ENCODE assay signal across 12 mouse cellular contexts in the genomic region with DNA sequence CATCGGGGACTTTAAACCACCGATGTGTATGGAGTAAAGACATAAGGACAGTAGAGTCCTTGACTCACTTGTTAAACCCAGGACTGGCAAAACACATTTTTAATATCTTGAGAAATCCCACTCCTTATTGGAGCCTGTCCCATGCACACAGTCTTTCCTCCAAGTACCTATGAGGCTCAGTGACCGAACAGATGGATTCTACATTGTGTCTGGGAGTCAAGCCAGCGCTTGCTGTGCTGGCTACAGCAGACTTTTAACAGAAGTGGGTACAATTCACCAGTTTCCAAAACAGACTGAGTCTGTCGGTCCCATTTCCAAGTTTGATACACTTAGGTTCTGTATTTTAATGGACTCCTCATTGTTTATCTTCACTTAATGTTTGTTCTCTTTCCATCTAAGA.
A peak's percentile ranks its signal among the peaks of the same experiment; 100 is the strongest.
DNase-seq lines count a peak whose midpoint lies in the region; ATAC-seq and TF ChIP-seq lines count a peak whose summit lies in the region.
"Had no signal": no experiment of that assay in that cellular context is flagged by ENCODE, and none has a peak within 500 bp of the region (broad histone marks: within the 10 kb centered on the region; RNA-seq: fewer than 3 reads in every experiment).

No protein-coding gene starts in this region.

- H3K27ac ChIP-seq in hindbrain, embryonic 16.5 days (ENCODE audit: low read depth, low read length), result no peak overlapping the region
- H3K27ac ChIP-seq in hindbrain, embryonic 11.5 days (ENCODE audit: low read depth, low read length), result no peak overlapping the region
- H3K27ac ChIP-seq in heart, embryonic 12.5 days (ENCODE audit: poor library complexity, severe bottlenecking), result no peak overlapping the region
- no peak overlapping the region for H3K27ac ChIP-seq in midbrain, embryonic 10.5 days (replicated peaks)
- H3K27ac ChIP-seq in stomach, postnatal 0 days (replicated peaks), result no peak overlapping the region
- H3K27ac ChIP-seq: heart, embryonic 15.5 days; liver, embryonic 14.5 days; midbrain, embryonic 15.5 days had no signal

- H3K4me2 ChIP-seq in hindbrain, embryonic 16.5 days (ENCODE audit: low read length), result no peak overlapping the region
- no peak overlapping the region for H3K4me2 ChIP-seq in hindbrain, embryonic 11.5 days (replicated peaks; ENCODE audit: low read depth, low read length)
- no peak overlapping the region for H3K4me2 ChIP-seq in heart, embryonic 12.5 days
- H3K4me2 ChIP-seq in stomach, postnatal 0 days (replicated peaks; ENCODE audit: low read depth), result no peak overlapping the region
- H3K4me2 ChIP-seq: heart, embryonic 15.5 days; midbrain, embryonic 15.5 days had no signal

- H3K27me3 ChIP-seq in hindbrain, embryonic 16.5 days (replicated peaks; ENCODE audit: control insufficient read depth, insufficient read depth, low read length), result no peaks in the 10 kb centered on the region
- no peaks in the 10 kb centered on the region for H3K27me3 ChIP-seq in hindbrain, embryonic 11.5 days (ENCODE audit: control insufficient read depth, insufficient read depth, low read length)
- no peaks in the 10 kb centered on the region for H3K27me3 ChIP-seq in heart, embryonic 12.5 days (replicated peaks)
- H3K27me3 ChIP-seq in midbrain, embryonic 10.5 days (ENCODE audit: low read depth, poor library complexity, severe bottlenecking), result no peaks in the 10 kb centered on the region
- H3K27me3 ChIP-seq in stomach, postnatal 0 days (ENCODE audit: control insufficient read depth, insufficient read depth, low read length), result no peaks in the 10 kb centered on the region
- H3K27me3 ChIP-seq: heart, embryonic 15.5 days; midbrain, embryonic 15.5 days had no signal

- no peaks in the 10 kb centered on the region for H3K9me3 ChIP-seq in hindbrain, embryonic 16.5 days (ENCODE audit: control insufficient read depth, low read length)
- no peaks in the 10 kb centered on the region for H3K9me3 ChIP-seq in hindbrain, embryonic 11.5 days (ENCODE audit: control insufficient read depth, low read length)
- H3K9me3 ChIP-seq in heart, embryonic 12.5 days (replicated peaks), result no peaks in the 10 kb centered on the region
- no peaks in the 10 kb centered on the region for H3K9me3 ChIP-seq in midbrain, embryonic 10.5 days (replicated peaks)
- no peaks in the 10 kb centered on the region for H3K9me3 ChIP-seq in stomach, postnatal 0 days (ENCODE audit: control insufficient read depth, low read length)
- H3K9me3 ChIP-seq: heart, embryonic 15.5 days; midbrain, embryonic 15.5 days had no signal

- no peak for DNase-seq in hindbrain, embryonic 11.5 days (ENCODE audit: low spot score)
- DNase-seq in frontal cortex, adult 2 months (ENCODE audit: extremely low spot score in 1 of 2, low spot score in 1 of 2), result peak; percentile 76 to 85
- DNase-seq in left cerebral cortex, adult 18-20 months (ENCODE audit: low spot score in 2 of 2), result peak; percentile 76 to 85
- DNase-seq in telencephalon, adult 2 months (ENCODE audit: low read depth, low spot score), result peak; percentile 92
- no peak for DNase-seq in midbrain, embryonic 10.5 days (ENCODE audit: low spot score)
- DNase-seq in stomach, postnatal 0 days (ENCODE audit: low spot score), result no peak
- DNase-seq: kidney, adult 2 months had no signal

- no peak for TF ChIP-seq EP300 in stomach, postnatal 0 days (optimal IDR thresholded peaks at IDR 0.05)

- no peaks in the 10 kb centered on the region for H3K4me1 ChIP-seq in hindbrain, embryonic 16.5 days (ENCODE audit: control insufficient read depth, insufficient read depth, low read depth, low read length)
- H3K4me1 ChIP-seq in hindbrain, embryonic 11.5 days (replicated peaks; ENCODE audit: control insufficient read depth, insufficient read depth, low read length), result no peaks in the 10 kb centered on the region
- no peaks in the 10 kb centered on the region for H3K4me1 ChIP-seq in heart, embryonic 12.5 days (replicated peaks)
- no peaks in the 10 kb centered on the region for H3K4me1 ChIP-seq in midbrain, embryonic 10.5 days
- H3K4me1 ChIP-seq in stomach, postnatal 0 days (replicated peaks; ENCODE audit: control insufficient read depth, insufficient read depth), result no peaks in the 10 kb centered on the region
- H3K4me1 ChIP-seq: heart, embryonic 15.5 days; midbrain, embryonic 15.5 days had no signal

- no peaks in the 10 kb centered on the region for H3K36me3 ChIP-seq in hindbrain, embryonic 16.5 days (ENCODE audit: control insufficient read depth, insufficient read depth, low read length)
- no peaks in the 10 kb centered on the region for H3K36me3 ChIP-seq in hindbrain, embryonic 11.5 days (ENCODE audit: control insufficient read depth, insufficient read depth, low read length)
- H3K36me3 ChIP-seq in heart, embryonic 12.5 days, result no peaks in the 10 kb centered on the region
- H3K36me3 ChIP-seq in midbrain, embryonic 10.5 days, result no peaks in the 10 kb centered on the region
- no peaks in the 10 kb centered on the region for H3K36me3 ChIP-seq in stomach, postnatal 0 days (ENCODE audit: control insufficient read depth, insufficient read depth, low read length)
- H3K36me3 ChIP-seq: heart, embryonic 15.5 days; midbrain, embryonic 15.5 days had no signal

- H3K4me3 ChIP-seq in hindbrain, embryonic 16.5 days (ENCODE audit: low read length), result no peak overlapping the region
- no peak overlapping the region for H3K4me3 ChIP-seq in hindbrain, embryonic 11.5 days (ENCODE audit: low read depth, low read length)
- no peak overlapping the region for H3K4me3 ChIP-seq in heart, embryonic 12.5 days
- no peak overlapping the region for H3K4me3 ChIP-seq in midbrain, embryonic 10.5 days
- no peak overlapping the region for H3K4me3 ChIP-seq in stomach, postnatal 0 days (ENCODE audit: low read depth, low read length)
- H3K4me3 ChIP-seq: heart, embryonic 15.5 days; midbrain, embryonic 15.5 days had no signal

- peak; percentile 83 for ATAC-seq in hindbrain, embryonic 16.5 days
- no peak for ATAC-seq in hindbrain, embryonic 11.5 days (ENCODE audit: low FRiP score)
- ATAC-seq in heart, embryonic 12.5 days (ENCODE audit: insufficient number of reproducible peaks, low FRiP score), result no peak
- no peak for ATAC-seq in stomach, postnatal 0 days (ENCODE audit: low FRiP score, low TSS enrichment)
- ATAC-seq: midbrain, embryonic 15.5 days had no signal

- no peak overlapping the region for H3K9ac ChIP-seq in hindbrain, embryonic 16.5 days (ENCODE audit: low read depth, low read length)
- H3K9ac ChIP-seq in hindbrain, embryonic 11.5 days (ENCODE audit: low read depth, low read length), result no peak overlapping the region
- no peak overlapping the region for H3K9ac ChIP-seq in heart, embryonic 12.5 days
- no peak overlapping the region for H3K9ac ChIP-seq in stomach, postnatal 0 days (ENCODE audit: low read length)
- H3K9ac ChIP-seq: heart, embryonic 15.5 days; liver, embryonic 14.5 days; midbrain, embryonic 15.5 days had no signal

- TF ChIP-seq CTCF in stomach, postnatal 0 days (IDR thresholded peaks at IDR 0.05; ENCODE audit: low read depth), result no peak

- 70% methylated on average over 5 of the region's 5 CpGs for WGBS in hindbrain, embryonic 16.5 days
- WGBS in hindbrain, embryonic 11.5 days, result 88% methylated on average over 5 of the region's 5 CpGs
- 73% methylated on average over 5 of the region's 5 CpGs for WGBS in heart, embryonic 12.5 days
- WGBS in midbrain, embryonic 10.5 days, result 84% methylated on average over 5 of the region's 5 CpGs
- 72% methylated on average over 5 of the region's 5 CpGs for WGBS in stomach, postnatal 0 days

Comparison
In these comparisons a context has a peak if more than half of its experiments do, and no peak if none do; other contexts are left out.
1. DNase-seq: peak in frontal cortex, adult 2 months (2 of 2), left cerebral cortex, adult 18-20 months (2 of 2) and telencephalon, adult 2 months (single experiment); none in hindbrain, embryonic 11.5 days (single experiment), midbrain, embryonic 10.5 days (single experiment) and stomach, postnatal 0 days (single experiment).